Mouse (Mus musculus): ENCODE measurements at regions not wholly inside any gene's neighbourhood (a gene's known extent, or its start where the extent isn't known, plus 50 kb on each side); places are given as distances from the start of the nearest gene placed in this dataset.

- no peak for DNase-seq (ENCODE audit: low spot score)
- H3K27ac ChIP-seq (ENCODE audit: low read depth, low read length): no peak overlapping the region
- H3K4me2 ChIP-seq (ENCODE audit: low read depth): no peak overlapping the region
- WGBS: 40% methylated on average over 4 of the region's 4 CpGs
- H3K9ac ChIP-seq (ENCODE audit: low read length): no peak overlapping the region
- no peaks in the 10 kb centered on the region for H3K4me1 ChIP-seq (ENCODE audit: control insufficient read depth, insufficient read depth, low read length)
- H3K9me3 ChIP-seq (ENCODE audit: control insufficient read depth, low read length): no peaks in the 10 kb centered on the region
- H3K36me3 ChIP-seq (ENCODE audit: control insufficient read depth, insufficient read depth, low read length): no peaks in the 10 kb centered on the region
- no peak for ATAC-seq (ENCODE audit: insufficient read depth, low FRiP score, low TSS enrichment)
- H3K4me3 ChIP-seq (ENCODE audit: low read depth, low read length): no peak overlapping the region
- no peaks in the 10 kb centered on the region for H3K27me3 ChIP-seq (ENCODE audit: control insufficient read depth, insufficient read depth, low read length)
These were observed 219.4 kb upstream of the Mdfic start for GRCm38 (mm10) chr6:15501063-15501462.

- Histone ChIP-seq H3K27me3 (ENCODE audit: control insufficient read depth, insufficient read depth, low read length) (no peaks in the 10 kb centered on the region), H3K4me1 (ENCODE audit: control insufficient read depth, insufficient read depth, low read length) (no peaks in the 10 kb centered on the region), H3K36me3 (ENCODE audit: control insufficient read depth, insufficient read depth, low read length) (no peaks in the 10 kb centered on the region), H3K9ac (ENCODE audit: low read length) (no peak overlapping the region), H3K9me3 (ENCODE audit: control insufficient read depth, low read length) (no peaks in the 10 kb centered on the region; the same call in 1 of the 2 replicates), H3K4me3 (ENCODE audit: low read depth, low read length) (no peak overlapping the region), H3K27ac (ENCODE audit: low read depth, low read length) (no peak overlapping the region), H3K4me2 (ENCODE audit: low read depth) (no peak overlapping the region)
- ATAC-seq (ENCODE audit: insufficient read depth, low FRiP score, low TSS enrichment) (no peak), DNase-seq (ENCODE audit: low spot score) (no peak)
- WGBS: 79% methylated on average over 2 of the region's 2 CpGs
These were observed 211.1 kb upstream of the Mdfic start for GRCm38 (mm10) chr6:15509314-15509713.

- H3K4me2 ChIP-seq (ENCODE audit: low read depth): no peak overlapping the region
- no peaks in the 10 kb centered on the region for H3K27me3 ChIP-seq (ENCODE audit: control insufficient read depth, insufficient read depth, low read length)
- H3K4me1 ChIP-seq (ENCODE audit: control insufficient read depth, insufficient read depth, low read length): no peaks in the 10 kb centered on the region
- no peaks in the 10 kb centered on the region for H3K9me3 ChIP-seq (ENCODE audit: control insufficient read depth, low read length)
- no peak overlapping the region for H3K4me3 ChIP-seq (ENCODE audit: low read depth, low read length)
- WGBS: 88% methylated on average over 2 of the region's 2 CpGs
- no peaks in the 10 kb centered on the region for H3K36me3 ChIP-seq (ENCODE audit: control insufficient read depth, insufficient read depth, low read length)
- no peak for ATAC-seq (ENCODE audit: insufficient read depth, low FRiP score, low TSS enrichment)
- no peak for DNase-seq (ENCODE audit: low spot score)
- H3K27ac ChIP-seq (ENCODE audit: low read depth, low read length): no peak overlapping the region
- H3K9ac ChIP-seq (ENCODE audit: low read length): no peak overlapping the region
These were observed 183.2 kb upstream of the Mdfic start for GRCm38 (mm10) chr6:15537279-15537678.

- no peak for DNase-seq (ENCODE audit: low spot score)
- H3K4me3 ChIP-seq (ENCODE audit: low read depth, low read length): no peak overlapping the region
- no peak overlapping the region for H3K4me2 ChIP-seq (ENCODE audit: low read depth)
- H3K9me3 ChIP-seq (ENCODE audit: control insufficient read depth, low read length): no peaks in the 10 kb centered on the region
- H3K27ac ChIP-seq (ENCODE audit: low read depth, low read length): no peak overlapping the region
- no peaks in the 10 kb centered on the region for H3K4me1 ChIP-seq (ENCODE audit: control insufficient read depth, insufficient read depth, low read length)
- ATAC-seq (ENCODE audit: insufficient read depth, low FRiP score, low TSS enrichment): no peak
- WGBS: 78% methylated on average over 4 of the region's 4 CpGs
- no peaks in the 10 kb centered on the region for H3K27me3 ChIP-seq (ENCODE audit: control insufficient read depth, insufficient read depth, low read length)
- no peaks in the 10 kb centered on the region for H3K36me3 ChIP-seq (ENCODE audit: control insufficient read depth, insufficient read depth, low read length)
- H3K9ac ChIP-seq (ENCODE audit: low read length): no peak overlapping the region
These were observed 178.5 kb upstream of the Mdfic start for GRCm38 (mm10) chr6:15541969-15542368.

GRCm38 (mm10) chr6:15543516-15544080, 176.9 kb upstream of the Mdfic start:
- WGBS: 93% methylated on average over 14 of the region's 14 CpGs
- H3K4me3 ChIP-seq (ENCODE audit: low read depth, low read length): no peak overlapping the region

GRCm38 (mm10) chr6:15548833-15549232, 171.6 kb upstream of the Mdfic start:
- DNase-seq (ENCODE audit: low spot score) (no peak), ATAC-seq (ENCODE audit: insufficient read depth, low FRiP score, low TSS enrichment) (no peak)
- H3K4me1 ChIP-seq (ENCODE audit: control insufficient read depth, insufficient read depth, low read length): no peaks in the 10 kb centered on the region
- H3K27ac ChIP-seq (ENCODE audit: low read depth, low read length): no peak overlapping the region
- no peaks in the 10 kb centered on the region for H3K27me3 ChIP-seq (ENCODE audit: control insufficient read depth, insufficient read depth, low read length)
- H3K36me3 ChIP-seq (ENCODE audit: control insufficient read depth, insufficient read depth, low read length): no peaks in the 10 kb centered on the region
- no peak overlapping the region for H3K4me3 ChIP-seq (ENCODE audit: low read depth, low read length)
- no peak overlapping the region for H3K4me2 ChIP-seq (ENCODE audit: low read depth)
- H3K9ac ChIP-seq (ENCODE audit: low read length): no peak overlapping the region
- WGBS: 88% methylated on average over 2 of the region's 2 CpGs
- H3K9me3 ChIP-seq (ENCODE audit: control insufficient read depth, low read length): no peaks in the 10 kb centered on the region

More at GRCm38 (mm10) chr6:15543516-15544080, 176.9 kb upstream of the Mdfic start:
- Histone ChIP-seq H3K4me2 (ENCODE audit: low read depth) (no peak overlapping the region), H3K4me1 (ENCODE audit: control insufficient read depth, insufficient read depth, low read length) (no peaks in the 10 kb centered on the region), H3K27ac (ENCODE audit: low read depth, low read length) (no peak overlapping the region), H3K9ac (ENCODE audit: low read length) (no peak overlapping the region), H3K36me3 (ENCODE audit: control insufficient read depth, insufficient read depth, low read length) (no peaks in the 10 kb centered on the region), H3K9me3 (ENCODE audit: control insufficient read depth, low read length) (no peaks in the 10 kb centered on the region), H3K27me3 (ENCODE audit: control insufficient read depth, insufficient read depth, low read length) (no peaks in the 10 kb centered on the region)
- DNase-seq (ENCODE audit: low spot score) (no peak), ATAC-seq (ENCODE audit: insufficient read depth, low FRiP score, low TSS enrichment) (no peak)

- Histone ChIP-seq H3K9ac (ENCODE audit: low read length) (no peak overlapping the region), H3K27me3 (ENCODE audit: control insufficient read depth, insufficient read depth, low read length) (no peaks in the 10 kb centered on the region), H3K4me2 (ENCODE audit: low read depth) (no peak overlapping the region), H3K27ac (ENCODE audit: low read depth, low read length) (no peak overlapping the region), H3K4me3 (ENCODE audit: low read depth, low read length) (no peak overlapping the region), H3K4me1 (ENCODE audit: control insufficient read depth, insufficient read depth, low read length) (no peaks in the 10 kb centered on the region), H3K36me3 (ENCODE audit: control insufficient read depth, insufficient read depth, low read length) (no peaks in the 10 kb centered on the region), H3K9me3 (ENCODE audit: control insufficient read depth, low read length) (no peaks in the 10 kb centered on the region)
- WGBS: 56% methylated on average over 1 of the region's 1 CpGs
- no peak for ATAC-seq (ENCODE audit: insufficient read depth, low FRiP score, low TSS enrichment)
- DNase-seq (ENCODE audit: low spot score): no peak
These were observed 127.7 kb upstream of the Mdfic start for GRCm38 (mm10) chr6:15592780-15593179.

GRCm38 (mm10) chr6:15597226-15597983, 123.1 kb upstream of the Mdfic start:
- no peak overlapping the region for H3K4me2 ChIP-seq (ENCODE audit: low read depth)
- H3K4me3 ChIP-seq (ENCODE audit: low read depth, low read length): no peak overlapping the region
- H3K36me3 ChIP-seq (ENCODE audit: control insufficient read depth, insufficient read depth, low read length): no peaks in the 10 kb centered on the region
- no peak overlapping the region for H3K9ac ChIP-seq (ENCODE audit: low read length)
- DNase-seq (ENCODE audit: low spot score): no peak
- no peaks in the 10 kb centered on the region for H3K27me3 ChIP-seq (ENCODE audit: control insufficient read depth, insufficient read depth, low read length)
- no peak for ATAC-seq (ENCODE audit: insufficient read depth, low FRiP score, low TSS enrichment)
- no peak overlapping the region for H3K27ac ChIP-seq (ENCODE audit: low read depth, low read length)
- H3K4me1 ChIP-seq (ENCODE audit: control insufficient read depth, insufficient read depth, low read length): no peaks in the 10 kb centered on the region
- no peaks in the 10 kb centered on the region for H3K9me3 ChIP-seq (ENCODE audit: control insufficient read depth, low read length)
- 78% methylated on average over 4 of the region's 4 CpGs for WGBS

- H3K4me1 ChIP-seq (ENCODE audit: control insufficient read depth, insufficient read depth, low read length): no peaks in the 10 kb centered on the region
- no peaks in the 10 kb centered on the region for H3K9me3 ChIP-seq (ENCODE audit: control insufficient read depth, low read length)
- ATAC-seq (ENCODE audit: insufficient read depth, low FRiP score, low TSS enrichment) (no peak), DNase-seq (ENCODE audit: low spot score) (no peak)
- H3K36me3 ChIP-seq (ENCODE audit: control insufficient read depth, insufficient read depth, low read length): no peaks in the 10 kb centered on the region
- H3K27ac ChIP-seq (ENCODE audit: low read depth, low read length): no peak overlapping the region
- H3K4me2 ChIP-seq (ENCODE audit: low read depth): no peak overlapping the region
- H3K27me3 ChIP-seq (ENCODE audit: control insufficient read depth, insufficient read depth, low read length): no peaks in the 10 kb centered on the region
- no peak overlapping the region for H3K9ac ChIP-seq (ENCODE audit: low read length)
- H3K4me3 ChIP-seq (ENCODE audit: low read depth, low read length): no peak overlapping the region
These were observed 110.3 kb upstream of the Mdfic start for GRCm38 (mm10) chr6:15610208-15610607.
